Mouse (Mus musculus) kidney, postnatal 4 days (tissue): ENCODE data around the gene Diaph2.
"Not testable (repeated sequence)": the region's sequence is repeated elsewhere in the genome, so short reads cannot be mapped to it uniquely, and the experiment has no call there.

Experiments used
- DNase-seq, 2 experiments: peaks; one replicate each; pipeline ENCODE4 v3.0.0; 2021; ENCODE audit warnings: mixed read lengths in 2 of 2

Diaph2 gene

DNA sequence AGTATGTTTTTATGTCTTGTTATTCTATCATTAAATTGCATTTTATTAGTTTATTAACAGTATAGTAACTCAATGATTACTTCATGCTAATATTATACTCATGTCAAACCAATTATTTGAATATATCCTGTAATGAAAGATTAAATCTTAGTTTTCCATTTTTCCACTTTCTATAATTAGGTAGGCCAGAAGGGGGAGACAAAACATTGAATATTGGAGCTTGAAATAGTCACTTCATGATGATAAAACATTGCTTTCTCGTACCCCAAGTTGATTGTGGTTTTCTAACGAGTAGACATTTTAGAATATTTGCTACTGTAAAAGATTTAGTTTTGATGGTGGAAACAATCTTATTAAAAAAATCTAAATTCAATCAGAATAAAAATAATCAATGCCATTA lies 82.4 kb downstream of the Diaph2 start:
- DNase-seq: no peak

DNA sequence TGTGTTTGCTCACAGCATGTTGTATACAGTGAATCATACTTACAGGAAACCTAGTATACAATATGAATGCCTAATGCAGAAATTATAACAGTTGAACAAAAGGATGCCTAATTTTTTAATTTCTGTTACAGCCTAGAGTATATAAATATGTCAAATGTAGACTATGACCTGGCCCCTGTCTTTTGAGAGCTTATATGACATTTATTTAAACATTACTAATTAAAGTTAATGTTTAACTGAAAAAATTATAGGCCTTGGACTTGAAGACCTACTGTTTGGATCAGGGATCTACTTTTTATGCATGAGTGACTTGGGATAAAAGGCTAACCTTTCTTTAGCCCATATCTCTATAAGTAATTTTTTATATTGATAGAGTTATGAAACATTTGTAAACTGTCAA lies 84.3 kb downstream of the Diaph2 start:
- no peak for DNase-seq

DNA sequence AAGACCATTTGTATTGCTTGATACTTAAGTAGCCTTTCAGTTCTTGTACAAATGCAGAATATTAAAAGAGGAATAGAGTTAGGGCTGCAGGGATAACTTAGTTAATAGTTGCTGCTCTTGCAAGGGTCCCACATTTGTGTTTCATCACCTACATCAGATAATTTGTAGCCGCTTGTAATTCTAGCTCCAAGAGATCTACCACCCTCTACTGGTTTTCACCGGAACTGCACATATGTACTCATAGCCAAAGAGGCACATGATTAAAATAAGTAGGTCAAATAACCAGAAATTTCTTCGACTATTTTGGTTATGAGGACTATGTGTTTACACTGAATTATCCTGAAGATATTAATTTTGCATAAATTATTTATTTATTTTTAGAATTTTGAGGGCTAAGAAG lies 134.9 kb downstream of the Diaph2 start:
- peak; percentile 0 to 13 for DNase-seq

DNA sequence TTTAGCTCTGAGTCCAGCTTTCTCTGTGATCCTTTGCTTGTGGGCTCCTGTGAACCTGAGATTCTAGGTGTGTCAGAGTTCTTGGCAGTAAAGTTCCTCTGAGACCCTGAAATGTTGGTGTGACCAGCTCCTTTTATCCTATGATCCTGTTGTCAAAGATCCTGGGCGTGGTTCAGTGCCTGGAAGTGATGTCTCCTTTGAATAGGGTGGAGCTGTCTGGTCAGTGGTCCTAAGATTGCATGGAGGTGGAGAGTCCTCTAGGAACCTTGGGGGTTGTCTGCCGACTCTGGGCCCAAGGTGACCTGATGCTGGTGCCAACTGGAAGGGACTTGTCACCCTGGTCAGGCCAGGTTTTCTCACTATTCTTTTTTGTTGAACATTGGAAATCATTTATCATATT lies 176.3 kb downstream of the Diaph2 start:
- no peak for DNase-seq

DNA sequence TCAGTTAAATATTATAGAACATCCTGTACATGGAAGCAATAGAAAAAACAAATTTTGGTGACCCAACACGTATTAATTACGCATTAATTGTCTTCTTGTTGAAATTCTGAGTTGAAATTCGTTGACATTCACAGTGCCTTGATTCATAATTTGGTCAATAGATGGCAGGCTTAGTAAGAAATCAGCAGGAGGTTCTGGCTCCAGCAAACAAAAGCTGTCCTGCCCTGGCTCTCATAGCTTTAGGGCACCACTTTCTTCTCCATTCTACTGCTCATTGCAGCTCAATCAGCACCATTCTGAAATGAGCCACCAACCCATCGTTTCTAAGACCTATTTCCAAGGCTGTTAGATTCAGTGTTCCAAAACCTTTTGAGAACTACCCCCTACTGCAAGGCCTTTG lies 225.3 kb downstream of the Diaph2 start:
- no peak for DNase-seq

DNA sequence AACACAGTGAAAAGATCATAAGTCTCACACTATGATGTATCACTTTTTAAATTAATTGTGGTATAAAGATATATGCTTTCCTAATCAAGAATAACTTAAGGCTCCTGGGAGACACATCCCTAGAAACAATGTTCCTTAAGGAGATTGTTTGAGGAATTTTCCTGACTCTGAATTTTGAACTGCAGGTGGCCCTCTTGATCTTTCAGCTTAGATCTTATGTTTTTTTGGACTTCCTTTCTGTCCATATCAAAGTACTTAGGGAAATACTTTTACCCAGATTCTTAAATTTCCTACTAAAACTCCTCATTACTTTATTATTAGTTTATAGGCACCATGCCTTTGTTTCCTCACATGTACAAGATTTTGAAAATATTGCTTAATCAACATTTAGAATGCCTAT lies 258.7 kb downstream of the Diaph2 start:
- DNase-seq: no peak

DNA sequence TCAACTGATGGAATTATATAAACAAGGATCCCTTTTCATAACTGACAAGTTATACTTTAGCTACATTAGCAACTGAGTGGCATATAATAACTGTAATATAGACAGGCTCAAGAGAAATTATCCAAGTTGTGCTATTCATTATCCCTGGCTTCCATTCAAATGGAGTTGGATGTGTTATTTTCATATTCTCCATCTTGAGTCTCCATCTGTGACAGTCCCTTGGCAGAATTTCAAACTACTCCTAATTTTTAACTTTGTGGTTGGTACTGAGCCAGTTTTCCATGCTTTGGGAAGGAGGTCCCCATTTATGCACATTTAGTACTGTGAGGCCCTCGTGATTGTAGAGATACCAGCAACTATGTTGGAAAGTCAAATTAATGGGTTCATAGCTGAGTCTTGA lies 270.2 kb downstream of the Diaph2 start:
- no peak for DNase-seq

DNA sequence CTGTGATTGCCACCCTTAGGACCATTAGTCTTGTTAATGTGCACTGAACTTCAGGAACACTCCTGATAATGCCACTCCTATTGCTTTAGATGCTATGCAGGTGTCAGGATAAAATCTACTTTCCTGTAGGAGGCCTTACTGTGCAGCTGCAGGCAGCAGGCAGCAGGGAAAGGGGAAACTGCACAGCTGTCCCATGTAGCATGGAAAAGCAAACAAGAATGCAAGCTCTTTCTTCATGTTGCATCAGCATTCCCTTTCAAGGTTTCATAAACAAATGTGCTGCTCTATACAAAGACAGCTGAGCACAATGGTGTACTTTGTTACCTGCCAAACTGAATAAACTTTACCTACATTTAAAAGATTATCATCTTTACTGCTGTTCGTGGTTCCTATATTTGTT lies 295.0 kb downstream of the Diaph2 start:
- DNase-seq: no peak

DNA sequence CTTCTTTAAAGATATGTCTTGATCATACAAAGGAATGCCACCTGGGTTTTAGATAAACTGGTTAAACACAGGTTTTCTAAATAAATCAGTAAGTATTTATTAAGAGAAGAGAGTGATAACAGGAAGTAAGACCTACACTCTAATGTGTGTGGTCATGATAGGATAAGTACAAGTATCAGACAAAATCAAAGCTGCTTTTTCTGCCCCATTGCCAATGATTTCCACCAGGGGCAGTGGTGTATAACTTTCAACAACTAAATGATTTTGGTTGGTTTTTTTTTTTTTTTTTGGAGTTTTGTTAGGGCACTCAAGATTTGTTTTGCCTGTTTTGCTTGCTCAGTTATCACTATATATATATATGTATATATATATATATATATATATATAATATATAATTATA lies 399.7 kb downstream of the Diaph2 start:
- DNase-seq: no peak

DNA sequence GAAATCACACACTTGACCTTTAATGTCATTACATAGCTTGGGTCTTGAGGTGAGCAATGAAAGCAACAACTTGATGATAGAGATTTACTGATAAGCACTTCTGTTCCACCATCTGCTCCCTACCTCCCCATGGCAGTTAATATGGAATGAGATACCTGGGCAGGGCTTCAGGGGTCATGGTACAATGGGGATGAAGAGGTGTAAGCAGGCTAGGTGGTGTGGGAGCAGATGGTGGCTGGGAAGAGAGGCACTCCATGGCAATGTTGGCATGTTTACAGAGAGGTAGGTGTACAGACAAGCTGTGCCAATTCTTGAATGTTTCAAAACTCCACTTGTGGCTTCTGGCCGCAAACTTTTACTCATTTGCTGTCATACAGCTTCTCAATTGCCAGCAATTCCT lies 402.6 kb downstream of the Diaph2 start:
- no peak for DNase-seq

DNA sequence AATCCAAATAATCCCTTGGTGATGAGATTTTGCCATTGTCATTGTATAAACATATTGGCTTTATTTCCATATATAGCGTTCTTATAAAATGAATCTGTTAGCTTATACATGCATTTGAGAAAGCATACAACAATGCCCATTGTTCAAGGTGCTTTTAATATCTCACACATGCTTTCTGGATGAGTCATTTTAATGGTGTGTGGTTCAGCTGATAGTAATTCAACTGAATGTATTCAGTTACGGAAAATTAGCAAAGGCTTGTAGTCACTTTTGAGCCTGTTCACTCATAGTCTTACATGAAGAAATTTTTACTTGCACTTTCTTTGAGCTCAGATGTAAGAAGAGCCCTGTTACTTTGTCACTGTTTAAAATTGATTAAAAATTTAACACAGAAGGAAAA lies 423.6 kb downstream of the Diaph2 start:
- no peak for DNase-seq

DNA sequence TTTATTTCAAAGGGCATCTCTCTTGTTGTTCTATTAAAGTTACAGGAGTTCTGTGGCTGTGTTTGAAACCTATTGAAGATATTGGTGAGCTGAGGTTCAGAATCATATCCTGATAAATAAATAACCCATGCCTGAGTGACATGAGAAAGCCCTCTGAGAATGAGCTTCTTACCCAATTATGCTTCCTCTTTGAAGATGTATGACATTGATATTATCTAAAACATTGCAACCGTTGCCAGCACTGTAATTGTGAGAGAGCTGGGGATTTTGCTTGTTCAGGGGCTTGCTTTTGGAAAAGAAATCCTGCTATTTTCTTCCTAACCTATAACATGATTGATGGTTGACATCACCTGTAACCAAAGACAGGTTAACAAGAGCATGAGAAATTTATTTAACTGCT lies 438.3 kb downstream of the Diaph2 start:
- DNase-seq: no peak

DNA sequence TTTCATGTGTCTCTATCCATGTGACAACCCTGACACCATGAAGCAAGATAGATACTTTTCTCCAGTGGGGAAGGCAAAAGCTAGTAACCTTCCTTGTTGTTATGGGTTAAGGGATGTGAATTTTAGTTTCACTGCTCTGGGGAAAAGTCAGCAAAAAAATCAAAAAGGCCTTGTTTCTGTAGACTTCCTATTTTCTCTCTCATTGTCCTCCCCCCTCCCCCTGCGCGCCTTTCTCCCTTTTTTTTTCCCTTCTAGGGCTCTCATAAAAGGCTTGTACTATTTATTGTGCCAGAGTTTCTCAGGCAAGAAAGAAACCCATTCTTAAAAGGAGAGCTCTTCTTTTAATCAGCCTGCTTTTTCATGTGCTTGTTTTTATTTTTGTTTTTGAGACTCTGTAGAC lies 438.9 kb downstream of the Diaph2 start:
- no peak for DNase-seq

DNA sequence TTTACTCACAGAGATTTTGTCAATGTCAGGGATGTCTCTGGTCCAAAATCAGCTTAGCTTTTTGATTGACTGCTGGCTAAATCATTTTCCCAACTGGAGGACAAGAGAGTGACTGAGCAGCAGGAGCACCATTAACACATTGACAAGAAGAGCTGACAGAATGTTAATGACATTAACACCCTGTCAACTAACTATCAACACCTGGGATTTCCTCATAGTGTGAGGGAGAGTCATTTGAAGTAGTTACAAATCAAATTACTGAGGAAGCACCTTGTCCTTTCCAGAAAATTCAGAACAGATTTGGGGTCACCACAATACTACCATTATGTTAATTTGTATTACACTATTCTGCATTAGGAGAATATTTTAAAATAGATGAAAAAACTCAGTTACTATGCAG lies 439.7 kb downstream of the Diaph2 start:
- DNase-seq: no peak

DNA sequence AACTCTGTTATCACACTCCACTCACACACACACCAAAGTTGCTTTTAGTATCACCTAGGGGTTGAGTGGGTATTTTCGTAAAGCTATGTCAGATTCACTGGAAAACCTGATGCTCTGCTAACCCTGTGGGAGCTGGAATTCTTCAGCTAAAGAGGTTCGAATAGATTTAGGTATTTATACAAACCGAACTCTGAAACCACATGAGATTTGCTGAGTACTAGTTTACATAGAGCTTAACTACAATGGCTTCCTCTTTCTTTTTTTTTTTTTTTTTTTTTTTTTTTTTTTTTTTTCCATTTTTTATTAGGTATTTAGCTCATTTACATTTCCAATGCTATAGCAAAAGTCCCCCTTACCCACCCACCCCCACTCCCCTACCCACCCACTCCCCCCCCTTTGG lies 447.9 kb downstream of the Diaph2 start:
- not testable (repeated sequence) for DNase-seq

DNA sequence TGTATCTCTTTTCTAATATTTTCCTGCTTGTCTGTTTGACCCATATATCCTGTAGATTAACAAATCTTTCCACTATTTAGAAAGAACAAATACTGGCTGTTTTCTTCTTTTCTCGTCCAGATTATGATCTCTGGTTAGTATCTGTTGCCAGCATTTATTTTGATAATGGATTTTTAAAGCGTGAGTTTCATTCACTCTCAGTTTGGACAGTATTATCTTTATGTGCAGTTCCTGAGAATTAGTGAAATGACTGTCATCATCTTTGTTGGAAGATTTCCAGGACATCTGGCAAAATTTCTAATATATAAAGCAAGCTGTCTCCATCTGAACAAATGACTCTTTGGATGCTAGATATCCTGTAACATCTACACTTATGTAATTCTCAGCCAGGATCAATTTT lies 455.7 kb downstream of the Diaph2 start:
- no peak for DNase-seq

DNA sequence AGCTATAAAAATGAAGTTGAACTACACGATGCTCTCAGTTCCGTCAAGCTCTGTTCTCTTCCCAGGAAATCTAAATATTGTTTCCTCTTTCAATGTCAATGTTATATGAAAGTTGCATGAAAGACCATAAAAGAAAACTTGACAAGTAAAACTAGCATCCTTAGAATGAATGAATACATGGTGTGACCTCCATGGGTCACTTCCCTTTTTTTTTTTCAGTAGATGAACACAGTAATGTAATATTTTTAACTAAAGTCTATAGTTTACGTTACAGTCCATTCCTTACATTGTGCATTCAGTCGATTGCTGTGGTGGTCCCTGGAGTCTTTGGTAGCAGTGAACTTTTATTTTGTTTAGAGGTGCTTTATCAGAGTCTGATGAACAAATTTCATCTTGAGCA lies 462.7 kb downstream of the Diaph2 start:
- no peak for DNase-seq

DNA sequence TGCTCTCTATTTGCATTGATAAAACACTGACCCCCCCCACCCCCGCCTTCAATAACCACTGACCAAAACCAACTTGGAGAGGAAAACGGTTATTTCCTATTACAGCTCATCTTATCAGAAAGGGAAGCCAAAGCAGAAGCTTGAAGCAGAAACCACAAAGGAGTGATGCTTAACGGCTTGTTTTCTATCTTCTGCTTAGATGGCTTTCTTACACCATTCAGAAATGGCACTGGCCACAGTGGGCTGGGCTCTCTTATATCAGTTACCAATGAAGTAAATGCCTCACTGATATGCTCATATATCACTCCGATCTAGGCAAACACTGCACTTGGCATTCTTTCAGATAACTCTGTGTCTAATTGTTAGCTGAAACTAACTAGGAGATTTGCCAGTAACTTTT lies 463.2 kb downstream of the Diaph2 start:
- no peak for DNase-seq

DNA sequence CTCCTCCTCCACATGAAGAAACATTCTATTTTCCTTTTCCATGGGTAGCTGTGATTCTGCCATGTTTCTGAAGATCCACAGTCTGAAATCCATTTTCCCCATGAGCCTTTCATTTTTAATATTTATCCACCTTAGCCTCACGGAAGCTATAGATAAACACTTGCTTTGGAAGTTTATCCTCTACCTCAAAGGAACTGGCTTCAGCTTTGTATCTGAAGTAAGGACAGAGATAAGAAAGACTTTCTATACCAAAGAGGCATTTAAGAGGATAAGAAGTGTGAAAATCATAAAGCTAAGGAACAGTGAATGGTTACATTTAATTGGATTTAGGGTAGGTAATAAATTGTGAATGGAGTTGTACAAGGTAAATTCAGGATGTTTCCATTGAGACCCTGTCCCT lies 480.5 kb downstream of the Diaph2 start:
- no peak for DNase-seq

DNA sequence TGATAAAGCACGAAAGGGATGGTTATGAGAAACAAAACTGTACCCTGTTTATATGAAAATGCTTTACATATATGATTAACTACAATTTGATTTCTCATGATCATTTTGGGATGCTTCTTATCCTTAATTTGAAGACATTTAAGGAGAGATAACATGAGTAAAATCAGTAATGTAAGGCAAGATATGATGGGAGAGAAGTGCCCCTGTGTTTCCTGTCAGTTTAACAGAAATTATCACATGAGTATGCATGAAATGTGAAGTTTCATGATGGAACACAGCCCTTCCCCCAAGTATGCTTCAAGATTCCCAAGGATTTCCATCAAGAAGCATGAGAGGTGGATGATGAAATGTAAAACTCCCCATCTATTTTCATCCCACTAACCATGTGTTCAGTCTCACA lies 485.6 kb downstream of the Diaph2 start:
- no peak for DNase-seq

DNA sequence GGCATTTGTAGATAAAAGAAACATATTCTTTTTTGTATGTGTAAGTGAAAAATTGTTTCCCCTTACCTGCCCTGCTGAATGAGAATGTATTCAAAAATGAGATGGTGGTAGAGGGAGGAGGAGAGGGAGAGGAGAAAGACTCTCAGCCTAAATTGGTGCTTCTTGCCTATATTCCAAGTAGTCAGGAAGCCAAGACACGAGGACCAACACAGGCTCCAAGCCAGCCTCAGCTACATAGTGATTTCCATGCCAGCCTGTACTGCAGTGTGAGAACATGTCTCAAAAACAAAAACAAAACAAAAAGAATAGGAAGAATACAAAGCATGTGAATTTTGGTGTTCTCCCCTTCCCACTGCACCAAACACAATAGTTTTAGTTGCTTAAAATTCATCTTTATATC lies 497.1 kb downstream of the Diaph2 start:
- no peak for DNase-seq

DNA sequence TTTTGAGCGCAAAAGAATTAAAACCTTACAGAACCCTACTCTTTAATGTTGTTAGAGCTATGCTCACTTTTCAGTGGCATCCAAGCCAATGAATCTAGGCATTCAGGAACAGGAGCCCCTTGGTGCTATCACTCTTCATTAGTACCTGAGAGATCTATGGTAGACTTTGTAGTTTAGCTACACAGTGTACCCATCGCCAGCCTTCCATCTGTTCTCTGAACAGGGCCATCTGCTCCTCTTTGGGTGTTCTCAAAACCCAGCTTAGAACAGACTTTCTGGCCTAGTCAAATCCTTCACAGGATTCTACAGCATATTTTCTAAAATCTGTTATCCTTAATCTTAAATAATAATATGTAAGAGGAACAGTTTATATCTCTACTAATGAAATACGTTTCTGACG lies 504.1 kb downstream of the Diaph2 start:
- DNase-seq: no peak

DNA sequence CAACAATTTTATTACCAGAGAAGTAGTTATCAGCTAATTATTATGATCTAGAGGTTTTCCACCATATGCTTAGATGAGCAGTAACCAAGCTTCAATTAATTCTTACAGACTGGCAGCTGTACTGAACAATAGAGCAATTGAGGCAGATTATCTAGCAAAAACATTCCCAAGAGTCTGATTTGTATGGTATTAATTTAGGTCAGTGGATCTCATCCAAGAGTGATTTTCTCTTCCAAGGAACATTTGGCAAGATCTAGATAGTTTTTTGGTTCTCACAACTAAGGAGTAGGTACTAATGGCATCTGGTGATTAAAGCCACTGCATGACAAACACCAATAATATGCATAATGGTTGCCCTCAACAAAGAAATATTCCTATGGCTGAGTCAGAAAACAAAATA lies 516.2 kb downstream of the Diaph2 start:
- DNase-seq: no peak

DNA sequence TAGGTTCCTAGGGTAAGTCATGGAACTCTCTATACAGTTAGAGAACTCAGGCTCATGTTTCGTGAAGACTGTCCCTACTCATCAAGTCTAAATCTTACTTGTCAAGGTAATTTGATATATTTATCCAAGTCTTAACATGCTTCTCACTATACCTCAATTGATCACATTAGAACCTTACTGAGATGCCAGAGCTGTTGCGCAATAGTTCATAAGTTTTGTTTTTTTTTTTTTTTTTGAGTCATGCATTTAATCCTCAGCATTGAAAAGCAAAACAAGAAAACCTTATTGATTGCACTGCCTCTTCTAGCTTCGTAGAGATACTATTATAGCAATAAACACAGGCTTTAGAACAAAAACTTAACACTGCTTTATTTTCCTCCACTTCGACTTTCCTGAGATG lies 529.6 kb downstream of the Diaph2 start:
- DNase-seq: no peak

DNA sequence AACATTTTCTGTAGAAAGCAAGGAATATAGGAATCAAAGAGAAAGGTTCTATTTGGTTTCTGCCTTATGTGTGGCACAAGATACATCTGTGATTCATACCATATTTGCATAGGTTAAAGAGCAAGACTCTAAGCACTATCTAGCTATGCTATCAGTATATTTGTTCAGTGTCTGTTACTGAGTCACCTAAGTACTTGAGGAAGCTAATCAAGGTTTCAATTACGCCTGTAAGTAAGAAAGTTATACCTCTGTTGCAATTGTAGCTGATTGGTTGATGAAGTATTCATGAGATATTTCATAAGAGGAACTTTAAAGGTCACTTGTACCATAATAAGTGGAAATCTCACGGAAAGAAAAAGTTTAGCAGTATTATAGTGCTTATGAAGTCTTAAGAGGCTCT lies 531.9 kb downstream of the Diaph2 start:
- DNase-seq: no peak

DNA sequence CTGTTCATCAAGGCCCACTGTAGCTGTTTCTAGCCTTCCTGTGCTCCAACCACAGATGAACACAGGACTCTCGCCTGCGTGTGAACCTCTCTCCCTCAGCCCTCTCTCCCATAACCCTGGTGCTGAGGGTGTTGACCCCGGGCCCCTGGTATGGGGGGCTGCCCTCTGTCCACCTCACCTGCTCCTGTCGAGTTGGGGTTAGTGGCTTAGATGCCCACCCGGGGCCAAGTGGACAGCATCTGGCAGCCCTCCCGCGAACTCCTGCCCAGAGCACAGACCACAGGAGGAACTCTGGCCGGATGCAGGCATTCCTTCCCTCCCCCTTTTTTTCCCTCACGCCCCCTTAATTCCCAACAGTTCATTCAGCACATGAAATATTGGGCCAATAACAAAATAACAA lies 537.5 kb downstream of the Diaph2 start:
- no peak for DNase-seq
